Mouse (Mus musculus) small intestine, adult 2 months (tissue): ENCODE measurements around the gene Snrpa.

Experiments used
- CTCF ChIP-seq: fragments of 200-500 bp; IDR thresholded peaks from 2 replicates; pipeline ENCODE4 v1.5.1; 2012; ENCODE audit warnings: low read depth, mild to moderate bottlenecking, control low read depth, inconsistent platforms, low read length, moderate library complexity, mixed read lengths; ENCODE audit not compliant: insufficient replicate concordance, insufficient read length; ENCODE audit errors: extremely low read depth
- POLR2A ChIP-seq: fragments of 200-500 bp; IDR thresholded peaks from 2 replicates; pipeline ENCODE4 v1.6.1; 2012; ENCODE audit warnings: low read depth, mild to moderate bottlenecking, control low read depth, inconsistent platforms, low read length, moderate library complexity

DNA sequence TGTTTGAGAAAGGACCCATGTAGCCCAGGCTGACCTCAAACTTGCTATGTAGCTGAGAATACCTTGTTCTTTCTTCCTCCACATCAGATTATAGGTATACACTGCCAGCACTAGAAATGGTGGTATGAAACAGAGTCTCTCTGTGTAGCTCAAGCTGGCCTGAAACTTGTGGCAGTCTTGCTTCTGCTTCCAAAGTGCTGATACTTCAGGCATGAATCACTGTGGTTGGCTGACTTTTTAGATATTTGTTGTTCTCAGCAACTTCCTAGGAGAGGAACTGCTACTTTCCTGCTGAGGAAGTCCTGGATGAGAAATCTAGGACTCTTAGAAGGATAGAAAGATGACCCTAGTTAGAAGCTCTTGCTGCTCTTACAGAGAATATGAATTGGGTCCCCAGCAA, 2.3 kb upstream of the Snrpa start:
- TF ChIP-seq POLR2A (no peak), CTCF (no peak)
